Mouse (Mus musculus) heart, embryonic 15.5 days (tissue): ENCODE measurements around the gene Islr2. TPM values are rescaled to one million over a fixed set of nuclear protein-coding genes. Genes with fewer than 3 reads are reported as not detected.

Experiments used
- ATAC-seq: fragments of 200-750 bp; cut with Nextera tagmentation; replicated peaks from 2 replicates; pipeline ENCODE4 v1.8.0; 2017; ENCODE audit warnings: low read depth, moderate TSS enrichment; ENCODE audit not compliant: insufficient number of reproducible peaks, insufficient read depth, low FRiP score
- H3K27ac ChIP-seq: fragments of 300-500 bp; sonication (generic); 2 replicates; pipeline ENCODE4 v1.5.1; 2015; ENCODE audit warnings: mild to moderate bottlenecking, inconsistent platforms
- H3K27me3 ChIP-seq: fragments of 300-500 bp; sonication (generic); 2 replicates; pipeline ENCODE4 v1.6.1; 2015; ENCODE audit warnings: inconsistent platforms
- H3K36me3 ChIP-seq: fragments of 300-500 bp; sonication (generic); 2 replicates; pipeline ENCODE4 v1.6.1; 2015; ENCODE audit warnings: mild to moderate bottlenecking, inconsistent platforms
- H3K4me1 ChIP-seq: fragments of 300-500 bp; sonication (generic); replicated peaks from 2 replicates; pipeline ENCODE4 v1.6.1; 2015; ENCODE audit warnings: inconsistent platforms
- H3K4me2 ChIP-seq: fragments of 300-500 bp; sonication (generic); 2 replicates; pipeline ENCODE4 v1.6.1; 2015; ENCODE audit warnings: inconsistent platforms, mild to moderate bottlenecking, moderate library complexity
- H3K4me3 ChIP-seq: fragments of 300-500 bp; sonication (generic); 2 replicates; pipeline ENCODE4 v1.5.1; 2015; ENCODE audit warnings: mild to moderate bottlenecking, inconsistent platforms
- H3K9ac ChIP-seq: fragments of 300-500 bp; sonication (generic); 2 replicates; pipeline ENCODE4 v1.6.1; 2015; ENCODE audit warnings: mild to moderate bottlenecking, inconsistent platforms
- H3K9me3 ChIP-seq: fragments of 300-500 bp; sonication (generic); replicated peaks from 2 replicates; pipeline ENCODE4 v1.6.1; 2016; ENCODE audit warnings: inconsistent platforms
- WGBS: fragments of 180-500 bp; shearing (Covaris S2); methylation state at CpG from one replicate; pipeline ENCODE4 v1.1.7; 2015; ENCODE audit warnings: mixed read lengths; 5-methylcytosine and 5-hydroxymethylcytosine counted together
- polyA plus RNA-seq: library from polyadenylated mRNA; unstranded; fragments of >200 nt; fragmentation: Nextera tagmentation; extraction: Ambion mirVana; gene quantifications from 2 replicates; pipeline ENCODE4 v1.2.1, GENCODE M21; 2015

Islr2 gene
- polyA plus RNA-seq, 1 experiment from 2014 or later = not detected

DNA sequence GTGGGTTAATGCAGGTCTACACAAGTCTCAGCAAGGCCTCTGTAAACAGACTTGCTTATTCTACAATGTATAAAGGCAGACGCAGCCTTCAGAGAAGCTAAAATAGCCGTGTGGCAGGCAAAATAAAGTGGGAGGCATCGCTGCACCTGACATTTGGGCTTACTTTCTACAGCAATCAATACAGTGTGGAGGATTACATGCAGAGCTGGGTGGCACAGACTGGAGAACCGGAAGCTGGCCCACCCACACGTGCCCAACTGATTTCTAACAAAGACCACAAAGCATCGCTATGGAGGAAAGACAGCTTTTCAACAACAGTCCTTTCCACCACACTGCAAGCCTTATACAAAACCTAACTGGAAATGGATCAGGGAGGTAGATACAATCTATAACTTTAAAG is 19.7 kb downstream of the Islr2 start:
- ATAC-seq = no peak
- 83% methylated on average over 6 of the region's 6 CpGs for WGBS
- H3K4me1 ChIP-seq = no peaks in the 10 kb centered on the region
- H3K4me3 ChIP-seq = no peak overlapping the region
- 0 out of 2 replicates have a peak, but pooled peaks cover 3% of the 10 kb centered on the region for H3K27me3 ChIP-seq
- H3K36me3 ChIP-seq = no peaks in the 10 kb centered on the region
- no peaks in the 10 kb centered on the region for H3K9me3 ChIP-seq
- H3K4me2 ChIP-seq = no peak overlapping the region
- H3K27ac ChIP-seq = no peak overlapping the region
- no peak overlapping the region for H3K9ac ChIP-seq

DNA sequence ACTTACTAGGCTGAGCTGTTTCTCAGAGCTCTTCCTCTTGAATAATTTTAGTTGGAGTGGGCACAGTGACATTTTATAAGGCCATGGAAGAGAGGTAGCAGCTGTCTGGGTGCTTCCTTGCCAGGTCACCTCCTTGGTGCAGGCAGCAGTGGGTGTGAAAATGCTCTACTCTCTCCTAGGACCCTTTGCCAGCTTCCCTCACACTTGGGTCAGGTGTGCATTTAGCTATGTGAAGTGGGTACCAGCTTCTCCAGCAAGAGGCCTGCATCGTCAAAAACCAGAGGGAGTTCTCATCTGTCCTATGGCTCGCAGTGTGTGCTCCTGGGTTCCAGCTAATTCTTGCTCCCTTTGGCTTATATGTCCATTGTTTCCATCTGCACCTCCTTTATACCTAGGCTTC is 24.7 kb downstream of the Islr2 start:
- H3K9ac ChIP-seq = no peak overlapping the region
- H3K27ac ChIP-seq = no peak overlapping the region
- H3K4me3 ChIP-seq = no peak overlapping the region
- no peaks in the 10 kb centered on the region for H3K36me3 ChIP-seq
- no peak for ATAC-seq
- no peaks in the 10 kb centered on the region for H3K27me3 ChIP-seq
- no peak overlapping the region for H3K4me2 ChIP-seq
- H3K4me1 ChIP-seq = 0 out of 2 replicates have a peak, but pooled peaks cover 6% of the 10 kb centered on the region
- WGBS = 89% methylated on average over 2 of the region's 2 CpGs
- no peaks in the 10 kb centered on the region for H3K9me3 ChIP-seq

DNA sequence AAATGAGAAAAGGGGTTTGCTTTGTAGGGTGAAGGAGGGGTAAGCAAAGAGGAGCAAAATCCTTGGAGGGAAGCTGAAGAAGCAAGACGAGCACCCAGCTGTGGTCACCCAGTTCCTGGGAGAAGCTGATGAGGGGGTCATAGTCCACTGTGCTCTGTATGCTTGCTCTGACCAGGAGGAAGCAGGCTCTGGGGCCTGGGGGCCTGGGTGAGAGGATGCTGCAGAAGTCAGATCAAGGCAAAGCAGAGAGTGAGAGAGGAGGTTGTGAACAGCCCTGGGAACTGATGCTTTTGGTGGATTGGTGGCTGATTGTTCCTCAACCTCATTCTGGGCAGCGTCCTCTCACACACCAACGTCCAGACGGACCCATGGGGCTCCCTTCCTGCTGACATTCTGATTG is 27.0 kb downstream of the Islr2 start:
- Histone ChIP-seq H3K9ac (no peak overlapping the region), H3K9me3 (no peaks in the 10 kb centered on the region), H3K4me2 (no peak overlapping the region), H3K4me3 (no peak overlapping the region), H3K4me1 (0 out of 2 replicates have a peak, but pooled peaks cover 6% of the 10 kb centered on the region), H3K36me3 (no peaks in the 10 kb centered on the region), H3K27ac (no peak overlapping the region), H3K27me3 (no peaks in the 10 kb centered on the region)
- 70% methylated on average over 4 of the region's 4 CpGs for WGBS
- ATAC-seq = no peak

DNA sequence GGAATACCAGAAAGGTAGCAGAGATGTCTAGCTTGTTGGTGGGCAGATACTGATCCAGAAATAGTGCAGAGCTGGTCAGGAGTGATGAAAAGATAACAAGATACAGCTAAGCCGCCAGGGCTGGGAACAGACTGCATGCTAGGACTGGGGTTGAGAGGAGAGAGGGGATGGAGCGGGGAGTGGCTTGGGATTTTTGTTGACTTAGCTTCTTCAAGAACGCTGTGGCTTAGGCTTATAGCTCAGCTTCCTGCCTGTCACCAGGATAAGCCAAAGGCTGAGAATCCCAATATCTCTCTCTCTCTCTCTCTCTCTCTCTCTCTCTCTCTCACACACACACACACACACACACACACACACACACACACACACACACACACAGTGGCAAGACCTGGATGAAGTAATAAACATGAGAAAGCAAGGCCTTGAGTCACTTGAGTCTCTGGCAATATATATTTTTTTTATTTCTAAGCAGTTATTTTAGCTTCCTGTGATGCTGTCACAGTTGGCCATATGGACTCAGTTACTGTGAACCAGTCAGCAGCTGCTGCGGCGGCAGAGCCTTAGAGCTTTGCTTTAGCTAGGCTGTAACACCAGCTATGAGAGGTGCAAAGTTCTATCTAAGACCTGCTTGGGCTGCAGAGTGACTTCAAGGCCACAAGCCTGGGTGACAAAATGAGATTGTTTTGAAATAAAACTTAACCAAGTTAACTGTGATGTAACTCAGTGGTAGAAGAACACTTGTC is 28.2 kb downstream of the Islr2 start:
- 43% methylated on average over 5 of the region's 5 CpGs for WGBS
- Histone ChIP-seq H3K27ac (no peak overlapping the region), H3K4me1 (0 out of 2 replicates have a peak, but pooled peaks cover 6% of the 10 kb centered on the region), H3K27me3 (no peaks in the 10 kb centered on the region), H3K36me3 (no peaks in the 10 kb centered on the region), H3K9me3 (no peaks in the 10 kb centered on the region), H3K4me3 (no peak overlapping the region), H3K4me2 (no peak overlapping the region), H3K9ac (no peak overlapping the region)
- no peak; the same call in 1 of the 2 replicates for ATAC-seq

DNA sequence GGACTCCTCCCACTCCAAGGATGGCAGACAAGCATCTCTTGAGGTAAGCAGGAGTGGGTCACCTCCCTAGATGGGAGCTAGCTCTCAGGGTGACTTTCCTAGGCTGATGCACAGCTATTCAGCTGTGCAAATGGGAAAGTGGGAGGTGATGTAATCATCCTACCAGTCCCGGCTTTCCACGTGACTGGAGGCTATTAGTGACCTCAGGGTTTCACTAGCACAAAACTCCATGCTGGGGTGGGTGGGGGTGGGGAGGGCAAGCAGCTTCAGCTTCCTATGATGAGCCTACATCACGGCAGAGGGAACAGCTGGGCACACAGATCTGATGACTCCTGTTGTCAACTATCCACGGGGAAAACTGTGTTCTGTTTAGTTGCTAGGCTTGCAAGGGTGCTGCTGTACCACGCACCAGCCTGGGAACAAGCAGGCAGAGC is 29.3 kb downstream of the Islr2 start:
- no peak overlapping the region for H3K4me3 ChIP-seq
- H3K4me1 ChIP-seq = 0 out of 2 replicates have a peak, but pooled peaks cover 6% of the 10 kb centered on the region
- no peaks in the 10 kb centered on the region for H3K27me3 ChIP-seq
- WGBS = 26% methylated on average over 5 of the region's 5 CpGs
- H3K27ac ChIP-seq = no peak overlapping the region
- no peaks in the 10 kb centered on the region for H3K36me3 ChIP-seq
- H3K9me3 ChIP-seq = no peaks in the 10 kb centered on the region
- H3K9ac ChIP-seq = no peak overlapping the region
- no peak for ATAC-seq
- H3K4me2 ChIP-seq = no peak overlapping the region

DNA sequence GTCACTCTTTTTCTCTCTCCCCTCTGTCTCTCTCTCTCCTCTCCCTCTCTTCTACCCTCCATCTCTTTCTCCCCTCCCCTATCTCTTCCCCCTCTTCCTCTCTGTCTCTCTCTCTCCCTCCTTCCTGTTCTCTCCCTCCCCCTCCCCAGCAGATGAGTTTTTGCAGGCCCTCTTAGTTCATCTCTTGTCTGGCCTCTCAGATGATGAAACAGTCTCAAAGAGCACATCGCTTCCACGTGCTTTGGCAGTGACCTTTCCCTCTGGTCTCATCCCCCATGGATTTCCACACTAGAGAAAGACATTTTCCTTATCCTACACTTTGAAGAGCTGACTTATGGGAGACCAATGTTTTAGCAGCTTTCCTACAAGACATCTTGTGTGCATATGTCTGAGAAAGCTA is 31.3 kb downstream of the Islr2 start:
- Histone ChIP-seq H3K4me2 (no peak overlapping the region), H3K4me3 (no peak overlapping the region), H3K9ac (no peak overlapping the region), H3K9me3 (no peaks in the 10 kb centered on the region), H3K27me3 (no peaks in the 10 kb centered on the region), H3K4me1 (0 out of 2 replicates have a peak, but pooled peaks cover 6% of the 10 kb centered on the region), H3K36me3 (no peaks in the 10 kb centered on the region), H3K27ac (no peak overlapping the region)
- ATAC-seq = no peak
- 65% methylated on average over 2 of the region's 2 CpGs for WGBS

DNA sequence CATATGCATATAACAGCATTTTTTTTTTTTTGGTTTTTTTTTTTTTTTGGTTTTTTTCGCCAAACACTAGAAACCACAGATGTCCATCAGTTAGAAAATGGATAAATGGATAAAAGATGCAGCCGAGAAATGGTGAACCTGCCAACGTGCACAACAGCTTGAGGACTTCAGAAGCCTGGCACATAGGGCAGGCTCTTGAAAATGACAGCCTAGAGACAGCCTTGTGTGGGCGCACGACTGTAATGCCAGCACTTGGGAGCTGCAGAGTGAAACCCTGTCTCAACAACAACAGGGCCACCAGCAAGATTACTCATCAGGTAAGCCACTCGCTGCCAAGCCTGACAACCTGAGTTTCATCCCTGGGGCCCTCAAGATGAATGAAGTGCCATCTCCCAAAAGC is 34.7 kb downstream of the Islr2 start:
- H3K9me3 ChIP-seq = no peaks in the 10 kb centered on the region
- WGBS = 80% methylated on average over 6 of the region's 6 CpGs
- no peak for ATAC-seq
- H3K4me2 ChIP-seq = no peak overlapping the region
- no peak overlapping the region for H3K27ac ChIP-seq
- H3K9ac ChIP-seq = no peak overlapping the region
- no peaks in the 10 kb centered on the region for H3K4me1 ChIP-seq
- no peaks in the 10 kb centered on the region for H3K27me3 ChIP-seq
- no peaks in the 10 kb centered on the region for H3K36me3 ChIP-seq
- no peak overlapping the region for H3K4me3 ChIP-seq

DNA sequence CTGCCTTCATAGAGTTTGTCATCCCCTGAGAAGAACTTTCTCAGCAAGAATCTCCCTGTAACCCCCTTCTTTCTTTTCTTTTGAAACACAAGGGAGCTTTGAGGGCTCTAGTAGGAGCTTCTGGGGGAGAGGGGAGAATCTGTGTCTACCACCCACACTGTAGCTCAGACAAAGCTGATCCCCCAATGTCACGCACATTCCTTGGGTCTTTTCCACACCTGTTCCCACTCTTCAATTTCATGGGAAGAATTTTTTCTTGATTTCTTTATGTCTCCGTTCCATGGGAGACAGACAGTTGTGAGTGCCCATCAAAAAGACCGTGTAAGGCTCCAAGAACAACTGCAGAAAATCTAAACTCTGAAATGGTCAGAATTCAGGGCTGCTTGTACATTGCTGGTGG is 35.2 kb downstream of the Islr2 start:
- no peaks in the 10 kb centered on the region for H3K27me3 ChIP-seq
- H3K4me3 ChIP-seq = no peak overlapping the region
- no peaks in the 10 kb centered on the region for H3K4me1 ChIP-seq
- no peak overlapping the region for H3K27ac ChIP-seq
- no peak for ATAC-seq
- no peaks in the 10 kb centered on the region for H3K9me3 ChIP-seq
- WGBS = 71% methylated on average over 3 of the region's 3 CpGs
- no peak overlapping the region for H3K9ac ChIP-seq
- no peaks in the 10 kb centered on the region for H3K36me3 ChIP-seq
- no peak overlapping the region for H3K4me2 ChIP-seq

DNA sequence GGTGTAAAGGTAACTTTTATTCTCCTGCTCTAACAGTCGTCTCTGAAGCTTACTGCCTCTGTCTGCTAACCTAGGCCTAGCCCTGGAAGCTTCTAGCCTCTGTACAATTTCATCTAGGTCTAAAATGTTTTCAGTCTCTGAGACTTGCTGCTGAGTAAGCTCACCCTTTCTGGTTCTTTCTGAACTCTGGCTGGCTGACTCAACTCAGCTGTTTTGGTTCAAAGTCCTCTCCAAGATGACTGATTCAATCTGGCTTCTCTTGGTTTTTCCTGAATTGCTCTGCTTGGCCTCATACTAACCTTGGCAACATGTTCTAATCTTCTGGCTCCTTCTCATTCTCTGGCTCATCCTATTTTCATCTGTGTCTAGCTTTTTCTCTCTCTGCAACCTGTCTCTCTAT is 38.3 kb downstream of the Islr2 start:
- Histone ChIP-seq H3K4me1 (no peaks in the 10 kb centered on the region), H3K9me3 (no peaks in the 10 kb centered on the region), H3K4me2 (no peak overlapping the region)

DNA sequence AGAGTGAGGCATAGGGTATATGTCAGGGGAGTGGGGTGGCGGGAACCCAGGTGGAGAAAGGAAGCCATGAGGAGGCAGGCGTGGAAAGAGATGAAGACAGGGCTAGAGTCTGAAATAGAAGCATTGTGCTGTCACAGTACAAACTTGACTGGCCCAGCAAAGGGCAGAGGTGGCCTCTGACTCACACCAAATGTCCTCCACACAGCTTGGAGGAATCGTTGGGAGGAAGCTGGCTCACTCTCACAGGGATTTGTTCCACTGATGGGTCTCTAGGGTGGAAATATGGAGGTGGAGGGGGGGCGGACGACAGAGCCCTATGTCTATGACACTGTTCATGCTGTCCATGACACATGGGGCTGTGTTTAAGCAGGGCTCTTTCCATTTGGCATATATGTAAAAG is 41.0 kb downstream of the Islr2 start:
- WGBS = 54% methylated on average over 5 of the region's 5 CpGs
- no peak for ATAC-seq
- no peaks in the 10 kb centered on the region for H3K9me3 ChIP-seq

More for the DNA sequence above, 38.3 kb downstream of the Islr2 start:
- Histone ChIP-seq H3K9ac (no peak overlapping the region), H3K27ac (no peak overlapping the region), H3K36me3 (no peaks in the 10 kb centered on the region), H3K4me3 (no peak overlapping the region), H3K27me3 (no peaks in the 10 kb centered on the region)
- 84% methylated on average over 1 of the region's 1 CpGs for WGBS
- no peak for ATAC-seq

DNA sequence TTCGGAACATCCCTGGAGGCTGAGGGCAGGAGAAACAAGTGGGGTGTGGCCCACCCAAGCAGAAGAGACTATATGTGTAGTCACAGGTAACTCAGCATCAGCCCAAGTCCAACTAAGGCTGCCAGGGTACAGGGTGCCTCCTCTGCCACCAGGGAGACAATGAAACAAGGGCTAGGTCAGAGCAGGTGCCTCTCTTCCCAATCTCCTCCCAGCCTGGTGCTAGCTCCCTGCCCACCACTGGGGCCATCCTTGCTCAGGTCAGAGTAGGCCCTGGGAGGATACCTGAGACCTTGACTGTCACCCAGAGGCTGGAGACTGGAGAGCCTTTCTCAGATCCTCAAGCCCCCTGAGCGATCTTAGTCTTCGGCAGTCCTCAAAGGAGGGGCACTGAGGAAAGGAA is 41.9 kb downstream of the Islr2 start:
- no peaks in the 10 kb centered on the region for H3K36me3 ChIP-seq
- no peak overlapping the region for H3K9ac ChIP-seq
- H3K27ac ChIP-seq = no peak overlapping the region
- H3K4me1 ChIP-seq = peaks cover 21% of the 10 kb centered on the region
- no peaks in the 10 kb centered on the region for H3K9me3 ChIP-seq
- no peak overlapping the region for H3K4me2 ChIP-seq
- H3K27me3 ChIP-seq = no peaks in the 10 kb centered on the region
- WGBS = 87% methylated on average over 3 of the region's 3 CpGs
- ATAC-seq = no peak
- H3K4me3 ChIP-seq = no peak overlapping the region

More for the DNA sequence above, 41.0 kb downstream of the Islr2 start:
- no peaks in the 10 kb centered on the region for H3K27me3 ChIP-seq
- H3K9ac ChIP-seq = no peak overlapping the region
- no peaks in the 10 kb centered on the region for H3K36me3 ChIP-seq
- no peak overlapping the region for H3K4me2 ChIP-seq
- H3K4me1 ChIP-seq = peaks cover 21% of the 10 kb centered on the region
- H3K4me3 ChIP-seq = no peak overlapping the region
- no peak overlapping the region for H3K27ac ChIP-seq

DNA sequence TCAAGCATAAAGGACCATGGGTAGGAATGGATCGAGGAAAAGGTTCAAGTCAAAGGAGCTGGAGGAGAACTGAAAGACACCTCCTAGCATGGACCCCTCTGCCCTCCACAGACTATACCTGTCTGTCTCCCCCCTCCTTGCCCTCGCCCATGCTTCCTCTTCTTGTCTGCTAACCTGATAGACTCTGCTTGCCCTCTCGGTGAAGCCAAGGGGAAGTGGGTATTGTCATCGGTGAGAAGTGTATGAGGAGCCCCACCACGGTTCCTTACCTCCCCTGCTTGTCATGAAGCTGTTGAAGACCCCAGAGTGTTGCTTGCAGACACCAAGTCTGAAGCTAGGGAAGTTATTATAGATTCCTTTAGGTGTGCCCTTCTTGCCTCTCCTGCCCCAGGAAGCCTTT is 43.8 kb downstream of the Islr2 start:
- Histone ChIP-seq H3K9me3 (no peaks in the 10 kb centered on the region), H3K4me2 (no peak overlapping the region), H3K9ac (no peak overlapping the region), H3K4me3 (no peak overlapping the region), H3K36me3 (no peaks in the 10 kb centered on the region), H3K4me1 (peaks cover 27% of the 10 kb centered on the region), H3K27ac (peak overlapping the region; percentile 84), H3K27me3 (no peaks in the 10 kb centered on the region)
- no peak for ATAC-seq
- 56% methylated on average over 5 of the region's 5 CpGs for WGBS
